Mouse (Mus musculus) heart, embryonic 14.5 days (tissue): ENCODE measurements around the gene Tssk6. TPM values are rescaled to one million over a fixed set of nuclear protein-coding genes. Genes with fewer than 3 reads are reported as not detected.

Experiments
- ATAC-seq: fragments of 200-750 bp; cut with Nextera tagmentation; 2 replicates; pipeline ENCODE4 v1.8.0; 2017; ENCODE audit warnings: low read depth, moderate TSS enrichment; ENCODE audit not compliant: insufficient number of reproducible peaks, insufficient read depth, low FRiP score
- H3K27ac ChIP-seq, 2 experiments: fragments of 200-500 bp in 1 of 2; fragments of 300-500 bp in 1 of 2; sonication (generic) in 1 of 2; replicated peaks in 1 of 2; 2 replicates each; pipeline ENCODE4 v1.5.1; 2012 to 2014; ENCODE audit warnings: low read depth in 2 of 2, low read length in 2 of 2, control low read depth in 1 of 2, mild to moderate bottlenecking in 1 of 2, mixed read lengths in 1 of 2; ENCODE audit not compliant: control insufficient read depth in 1 of 2, insufficient read depth in 1 of 2
- H3K27me3 ChIP-seq: fragments of 300-500 bp; sonication (generic); 2 replicates; pipeline ENCODE4 v1.6.1; 2014; ENCODE audit warnings: mild to moderate bottlenecking, low read length, control low read depth; ENCODE audit not compliant: control insufficient read depth, insufficient read depth
- H3K36me3 ChIP-seq: fragments of 300-500 bp; sonication (generic); 2 replicates; pipeline ENCODE4 v1.6.1; 2014; ENCODE audit warnings: mild to moderate bottlenecking, control low read depth, low read length, mixed read lengths; ENCODE audit not compliant: control insufficient read depth, insufficient read depth
- H3K4me1 ChIP-seq, 2 experiments: fragments of 200-500 bp in 1 of 2; fragments of 300-500 bp in 1 of 2; sonication (generic) in 1 of 2; 2 replicates each; pipeline ENCODE4 v1.6.1; 2012 to 2014; ENCODE audit warnings: low read length in 2 of 2, control low read depth in 1 of 2, mixed read lengths in 1 of 2; ENCODE audit not compliant: control insufficient read depth in 2 of 2, insufficient read depth in 2 of 2
- H3K4me2 ChIP-seq: fragments of 300-500 bp; sonication (generic); 2 replicates; pipeline ENCODE4 v1.6.1; 2014; ENCODE audit warnings: mild to moderate bottlenecking, low read length
- H3K4me3 ChIP-seq, 2 experiments: fragments of 200-500 bp in 1 of 2; fragments of 300-500 bp in 1 of 2; sonication (generic) in 1 of 2; 2 replicates each; pipeline ENCODE4 v1.5.1; 2012 to 2014; ENCODE audit warnings: low read length in 2 of 2, mild to moderate bottlenecking in 2 of 2, control low read depth in 1 of 2, low read depth in 1 of 2, moderate library complexity in 1 of 2; ENCODE audit not compliant: control insufficient read depth in 1 of 2, insufficient read depth in 1 of 2
- H3K9ac ChIP-seq: fragments of 300-500 bp; sonication (generic); 2 replicates; pipeline ENCODE4 v1.6.1; 2014; ENCODE audit warnings: mild to moderate bottlenecking, low read length
- H3K9me3 ChIP-seq: fragments of 300-500 bp; sonication (generic); 2 replicates; pipeline ENCODE4 v1.6.1; 2016; ENCODE audit warnings: low read length, control low read depth; ENCODE audit not compliant: control insufficient read depth
- WGBS: fragments of 180-500 bp; shearing (Covaris S2); extraction: QIAGEN DNeasy Blood & Tissue Kit; methylation state at CpG from one replicate; pipeline ENCODE4 v1.1.7; 2014; 5-methylcytosine and 5-hydroxymethylcytosine counted together
- polyA plus RNA-seq: library from polyadenylated mRNA; unstranded; fragments of >200 nt; fragmentation: Nextera tagmentation; extraction: Ambion mirVana; gene quantifications from 2 replicates; pipeline ENCODE4 v1.2.1, GENCODE M21; 2014

The Tssk6 gene
- polyA plus RNA-seq, 1 experiment from 2014 or later = 1.8 TPM

- Histone ChIP-seq H3K4me3 (no peak overlapping the region), H3K27me3 (peaks cover 46% of the 10 kb centered on the region), H3K27ac (no peak overlapping the region), H3K36me3 (no peaks in the 10 kb centered on the region), H3K9ac (no peak overlapping the region), H3K4me1 (peaks cover 6 to 19% of the 10 kb centered on the region in 2 experiments; a peak in 3 of 4 replicates), H3K4me2 (no peak overlapping the region), H3K9me3 (no peaks in the 10 kb centered on the region)
- 57% methylated on average over 3 of the region's 3 CpGs for WGBS
- no peak for ATAC-seq
Observed at GRCm38 (mm10) chr8:69877992-69878391, 24.0 kb upstream of the Tssk6 start.

GRCm38 (mm10) chr8:69879678-69880077 is 22.3 kb upstream of the Tssk6 start:
- Histone ChIP-seq H3K27me3 (peaks cover 63% of the 10 kb centered on the region), H3K27ac (no peak overlapping the region), H3K4me1 (peaks cover 6 to 14% of the 10 kb centered on the region in 2 experiments; a peak in 3 of 4 replicates), H3K4me3 (no peak overlapping the region), H3K4me2 (no peak overlapping the region), H3K36me3 (no peaks in the 10 kb centered on the region), H3K9me3 (no peaks in the 10 kb centered on the region), H3K9ac (no peak overlapping the region)
- WGBS = 69% methylated on average over 8 of the region's 8 CpGs
- ATAC-seq = no peak

DNA sequence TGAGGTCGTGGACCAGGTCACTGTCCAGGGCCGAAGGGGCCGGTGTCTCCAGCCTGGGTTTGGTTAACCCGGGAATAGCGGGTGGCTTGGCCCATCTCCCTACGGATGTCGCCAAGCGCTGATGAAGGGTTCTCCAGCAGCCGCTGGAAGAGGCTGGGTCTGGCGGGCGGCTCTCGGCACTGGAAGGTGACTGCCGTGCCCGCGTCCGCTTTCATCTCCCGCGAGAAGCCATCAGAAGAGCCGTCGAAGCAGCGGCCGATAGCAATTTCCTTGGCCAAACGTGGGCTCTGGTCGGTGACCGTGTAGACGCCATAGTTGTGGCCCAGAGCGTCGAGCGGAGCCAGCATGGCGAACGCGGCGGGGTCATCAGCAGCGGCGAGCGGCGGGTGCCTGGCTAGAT is 21.1 kb upstream of the Tssk6 start:
- H3K4me1 ChIP-seq = peaks cover 6 to 15% of the 10 kb centered on the region in 2 experiments; a peak in 3 of 4 replicates
- no peak overlapping the region for H3K27ac ChIP-seq
- WGBS = 12% methylated on average over 37 of the region's 37 CpGs
- ATAC-seq = no peak
- peaks cover 75% of the 10 kb centered on the region for H3K27me3 ChIP-seq
- H3K4me2 ChIP-seq = peak overlapping the region; percentile 58
- no peaks in the 10 kb centered on the region for H3K36me3 ChIP-seq
- no peak overlapping the region for H3K9ac ChIP-seq
- H3K4me3 ChIP-seq = peak overlapping the region in 1 of 2 experiments; percentile 40; a peak in 2 of 4 replicates
- no peaks in the 10 kb centered on the region for H3K9me3 ChIP-seq

DNA sequence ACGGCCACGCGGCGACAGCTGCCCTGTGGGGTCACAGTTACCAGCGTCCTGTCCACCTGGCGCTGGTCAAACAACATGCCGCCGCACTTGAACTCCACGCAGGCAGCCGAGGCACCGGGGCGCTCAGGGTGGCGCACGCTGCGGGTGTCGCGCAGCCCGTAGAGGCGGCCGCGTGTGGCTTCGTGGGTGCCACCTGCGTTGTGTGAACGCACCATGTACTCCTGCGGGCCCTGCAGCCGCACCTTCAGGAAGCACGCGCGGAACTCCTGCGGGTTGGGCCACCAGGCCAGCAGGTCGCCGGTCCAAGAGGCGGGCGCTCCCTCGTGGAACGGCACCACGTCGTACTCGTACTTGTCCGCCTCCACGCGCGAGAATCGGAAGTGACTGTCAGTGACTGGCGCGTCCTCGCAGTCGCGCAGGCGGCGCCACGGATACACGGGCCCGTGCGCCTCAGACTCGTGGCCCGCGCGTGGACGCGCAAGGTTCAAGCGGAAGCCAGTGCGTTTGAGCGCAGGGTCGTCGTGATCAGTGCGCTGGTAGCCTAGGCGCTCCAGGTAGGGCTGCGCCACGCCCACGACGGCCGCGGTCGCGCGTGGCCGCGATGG is 20.6 kb upstream of the Tssk6 start:
- no peak for ATAC-seq
- peaks cover 80% of the 10 kb centered on the region for H3K27me3 ChIP-seq
- peak overlapping the region; percentile 58 for H3K4me2 ChIP-seq
- H3K9me3 ChIP-seq = no peaks in the 10 kb centered on the region
- peak overlapping the region; percentile 40 to 44; a peak in 3 of 4 replicates for H3K4me3 ChIP-seq
- H3K4me1 ChIP-seq = peaks cover 6 to 19% of the 10 kb centered on the region in 2 experiments; a peak in 3 of 4 replicates
- WGBS = 18% methylated on average over 79 of the region's 79 CpGs
- H3K27ac ChIP-seq = no peak overlapping the region
- H3K9ac ChIP-seq = peak overlapping the region; percentile 18; the same call in 1 of the 2 replicates
- no peaks in the 10 kb centered on the region for H3K36me3 ChIP-seq

- H3K36me3 ChIP-seq = no peaks in the 10 kb centered on the region
- 6% methylated on average over 102 of the region's 103 CpGs for WGBS
- no peak for ATAC-seq
- H3K4me1 ChIP-seq = peaks cover 7 to 24% of the 10 kb centered on the region in 2 experiments; a peak in 3 of 4 replicates
- H3K4me3 ChIP-seq = peak overlapping the region; percentile 40 to 44
- H3K9me3 ChIP-seq = no peaks in the 10 kb centered on the region
- no peak overlapping the region for H3K27ac ChIP-seq
- H3K9ac ChIP-seq = peak overlapping the region; percentile 45
- peaks cover 82% of the 10 kb centered on the region for H3K27me3 ChIP-seq
- peak overlapping the region; percentile 58 for H3K4me2 ChIP-seq
Observed at GRCm38 (mm10) chr8:69882021-69882756, 19.8 kb upstream of the Tssk6 start.

DNA sequence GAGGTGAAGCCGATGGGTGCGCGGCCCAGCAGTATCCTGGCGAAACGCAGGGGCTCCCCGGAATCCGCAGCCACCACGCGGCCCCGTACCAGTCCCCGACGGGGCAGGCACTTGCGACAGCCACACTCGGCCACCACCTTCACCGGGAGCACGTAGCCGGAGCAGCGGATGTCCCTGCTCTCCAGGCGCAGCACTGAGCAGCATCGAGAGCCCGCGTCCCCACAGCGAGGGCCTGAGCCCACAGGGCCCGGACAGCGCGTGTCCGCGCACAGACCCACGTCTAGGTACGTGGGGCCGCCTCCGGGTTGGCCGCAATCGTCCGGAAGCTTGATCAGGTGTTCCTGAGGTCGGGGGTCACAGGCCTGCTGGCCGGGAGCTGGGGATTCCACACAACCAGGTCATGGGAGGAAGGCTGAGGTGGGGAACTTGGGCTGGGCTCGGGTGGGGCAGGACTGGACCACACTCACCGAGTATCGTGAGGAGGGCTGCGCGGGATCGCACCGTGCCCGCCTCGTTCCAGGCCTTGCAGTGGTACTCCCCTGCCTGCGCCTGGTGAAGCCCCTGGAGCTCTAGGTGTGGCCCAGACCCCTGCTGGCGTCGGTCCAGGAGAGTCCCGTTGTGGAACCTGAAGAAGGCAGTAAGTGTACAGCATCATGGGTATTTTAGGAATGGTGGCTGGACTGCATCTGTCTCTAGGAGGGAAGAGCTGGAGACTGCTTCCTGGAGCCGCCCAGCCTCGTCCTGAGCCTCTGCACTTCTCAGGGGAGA is 19.0 kb upstream of the Tssk6 start:
- peak overlapping the region in 1 of 2 experiments; percentile 40; a peak in 2 of 4 replicates for H3K4me3 ChIP-seq
- peaks cover 12 to 32% of the 10 kb centered on the region in 2 experiments; a peak in 3 of 4 replicates for H3K4me1 ChIP-seq
- H3K27me3 ChIP-seq = peaks cover 91% of the 10 kb centered on the region
- H3K9ac ChIP-seq = no peak overlapping the region
- WGBS = 19% methylated on average over 52 of the region's 52 CpGs
- H3K27ac ChIP-seq = no peak overlapping the region
- no peaks in the 10 kb centered on the region for H3K9me3 ChIP-seq
- no peak for ATAC-seq
- no peaks in the 10 kb centered on the region for H3K36me3 ChIP-seq
- peak overlapping the region; percentile 58; the same call in 1 of the 2 replicates for H3K4me2 ChIP-seq

DNA sequence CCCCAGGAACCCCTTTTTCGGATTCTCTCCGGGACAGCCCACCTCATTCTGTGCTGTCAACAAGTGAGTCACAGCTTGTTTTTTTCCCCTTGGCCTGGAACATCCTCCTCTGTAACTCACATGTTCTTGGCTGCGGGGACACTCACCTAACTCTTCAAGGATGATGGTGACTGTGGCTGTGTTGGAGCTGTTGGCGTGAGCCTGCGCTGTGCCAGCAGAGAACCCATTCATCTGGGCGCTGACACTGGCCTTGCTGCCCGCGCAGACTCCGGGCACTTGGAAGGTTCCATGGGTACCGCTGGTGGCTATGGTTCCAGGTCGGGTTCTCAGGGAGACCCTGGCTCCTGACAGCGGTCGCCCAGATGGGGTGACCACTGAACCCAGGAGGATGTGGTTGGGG is 17.8 kb upstream of the Tssk6 start:
- Histone ChIP-seq H3K27ac (no peak overlapping the region), H3K36me3 (no peaks in the 10 kb centered on the region), H3K27me3 (peaks cover 100% of the 10 kb centered on the region), H3K9ac (no peak overlapping the region), H3K4me1 (peaks cover 20 to 43% of the 10 kb centered on the region in 2 experiments; a peak in 3 of 4 replicates), H3K4me3 (no peak overlapping the region), H3K4me2 (no peak overlapping the region), H3K9me3 (no peaks in the 10 kb centered on the region)
- WGBS = 60% methylated on average over 13 of the region's 13 CpGs
- ATAC-seq = no peak
